Mouse (Mus musculus) right cerebral cortex, postnatal 4 days (tissue): ENCODE measurements at regions not wholly inside any gene's neighbourhood (a gene's known extent, or its start where the extent isn't known, plus 50 kb on each side); places are given as distances from the start of the nearest gene placed in this dataset.

Experiments used
- DNase-seq: peaks from one replicate; pipeline ENCODE4 v3.0.0-alpha.2; 2022

DNA sequence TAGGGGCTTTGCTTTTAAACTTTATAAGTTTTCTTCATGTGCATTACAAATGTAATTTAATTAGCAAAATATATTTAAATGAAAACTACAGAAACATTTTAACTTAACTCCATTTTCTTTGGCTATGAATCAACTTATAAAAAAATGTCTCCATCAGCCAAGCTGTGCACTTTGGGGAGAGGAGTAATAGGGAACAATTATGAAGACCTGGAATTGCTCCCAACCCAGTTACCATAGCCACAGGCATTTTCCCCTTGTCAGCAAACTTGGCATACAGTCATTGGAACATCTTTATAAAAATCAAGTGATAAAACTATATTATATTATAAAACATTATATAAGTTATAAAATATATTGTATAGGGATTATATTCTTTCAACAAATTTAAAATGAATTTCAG lies 65.0 kb downstream of the Atxn7l3b start:
- no peak for DNase-seq

DNA sequence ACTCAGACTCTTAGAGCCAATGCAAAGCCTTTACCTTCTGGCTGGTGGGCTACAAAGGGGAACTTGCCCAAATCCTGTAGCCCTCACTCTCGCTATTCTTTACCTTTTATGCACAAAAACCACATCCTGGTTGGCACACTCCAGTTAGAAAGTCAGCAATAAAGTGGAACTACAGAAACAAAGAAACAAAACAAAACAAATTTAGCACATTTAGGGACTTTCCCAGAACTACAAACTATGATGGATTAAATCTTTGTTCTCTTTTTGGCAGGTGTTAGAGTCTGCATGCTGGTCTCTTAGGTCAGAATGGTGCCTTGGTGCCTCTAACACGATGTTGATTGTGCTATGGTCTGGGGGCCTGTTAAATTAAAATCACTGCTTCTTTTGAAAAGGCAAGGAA lies 65.4 kb downstream of the Atxn7l3b start:
- DNase-seq: no peak

DNA sequence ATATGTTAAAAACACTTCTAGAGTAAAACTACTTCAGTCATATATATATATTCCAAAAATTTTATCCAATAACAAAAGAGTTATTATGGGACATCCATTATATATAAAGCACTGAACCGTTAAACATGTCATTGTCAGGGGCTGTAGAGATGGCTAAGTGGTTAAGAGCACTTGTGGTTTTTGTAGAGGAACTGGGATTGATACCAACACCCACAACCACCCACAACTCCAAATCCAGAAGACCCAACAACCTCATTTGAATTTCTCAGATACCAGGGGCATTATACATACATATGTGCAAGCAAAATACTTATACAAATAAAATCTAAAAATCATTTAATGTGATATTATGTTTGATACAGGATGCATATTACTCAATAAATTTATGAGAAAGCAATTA lies 76.8 kb downstream of the Atxn7l3b start:
- no peak for DNase-seq

DNA sequence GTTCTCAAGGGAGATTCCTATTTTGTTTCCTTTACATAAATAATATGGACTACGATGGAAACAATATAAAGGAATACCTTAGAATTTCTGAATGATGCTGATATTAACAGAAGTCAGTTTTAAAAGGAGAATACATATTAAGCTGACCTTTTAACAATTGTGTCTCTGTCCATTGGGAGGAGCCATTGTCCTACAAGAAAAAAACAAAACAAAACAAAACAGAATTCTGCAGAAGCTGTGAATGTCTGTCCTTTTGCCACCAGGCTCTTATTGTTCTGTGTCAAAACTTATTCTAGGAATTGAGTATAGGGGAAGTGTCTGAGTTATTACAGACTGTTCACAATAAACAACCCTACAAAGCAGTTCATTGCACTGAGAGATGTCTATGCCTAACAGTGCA lies 82.6 kb downstream of the Atxn7l3b start:
- DNase-seq: no peak

DNA sequence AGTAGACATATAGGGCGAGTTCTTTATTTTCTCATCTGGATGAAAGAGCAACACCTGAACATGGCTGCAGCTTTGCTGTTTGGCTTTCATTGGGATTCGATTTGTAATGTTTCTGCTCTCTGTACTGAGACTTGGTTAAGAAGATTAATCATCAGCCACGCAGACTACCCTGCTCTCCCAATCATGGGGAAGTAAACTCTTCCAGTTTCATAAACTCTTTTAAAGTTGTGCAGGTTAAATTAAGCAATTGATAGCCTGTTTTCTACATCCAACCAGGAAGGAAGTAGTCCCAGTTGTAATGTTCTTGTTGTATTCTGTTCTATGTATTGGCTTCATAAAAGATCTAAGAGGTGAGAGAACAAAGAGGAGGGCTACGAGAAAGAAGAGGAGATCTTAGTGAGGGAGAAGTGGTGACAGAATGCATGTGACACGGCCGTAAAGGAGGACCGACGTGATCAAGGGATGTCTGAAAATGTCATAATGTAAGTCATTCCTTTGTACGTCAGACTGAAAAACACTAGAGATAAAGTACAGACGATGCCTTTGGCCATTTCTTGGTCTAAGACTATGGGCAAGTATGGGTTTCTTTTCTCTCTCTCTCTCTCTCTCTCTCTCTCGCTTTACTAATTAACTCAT lies 91.3 kb downstream of the Atxn7l3b start:
- DNase-seq: no peak

DNA sequence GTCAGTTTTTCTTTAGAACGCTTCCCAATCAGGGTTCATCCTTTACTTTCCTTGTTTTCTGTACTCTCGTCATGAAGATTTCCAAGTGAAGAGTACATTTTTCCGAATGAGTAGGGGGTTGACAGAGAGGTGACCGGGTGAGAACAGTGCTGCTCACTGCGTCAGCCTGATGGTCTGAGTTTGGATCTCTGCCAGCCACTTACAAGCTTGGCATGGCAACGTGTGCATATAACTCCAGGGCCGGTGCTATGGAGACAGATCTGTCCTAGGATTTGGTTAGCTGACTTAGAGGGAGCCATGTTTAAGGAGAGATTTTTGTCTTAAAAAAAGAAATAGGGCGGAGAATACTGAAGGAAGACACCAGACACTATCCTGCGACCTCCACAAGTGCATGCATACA lies 92.8 kb downstream of the Atxn7l3b start:
- no peak for DNase-seq

DNA sequence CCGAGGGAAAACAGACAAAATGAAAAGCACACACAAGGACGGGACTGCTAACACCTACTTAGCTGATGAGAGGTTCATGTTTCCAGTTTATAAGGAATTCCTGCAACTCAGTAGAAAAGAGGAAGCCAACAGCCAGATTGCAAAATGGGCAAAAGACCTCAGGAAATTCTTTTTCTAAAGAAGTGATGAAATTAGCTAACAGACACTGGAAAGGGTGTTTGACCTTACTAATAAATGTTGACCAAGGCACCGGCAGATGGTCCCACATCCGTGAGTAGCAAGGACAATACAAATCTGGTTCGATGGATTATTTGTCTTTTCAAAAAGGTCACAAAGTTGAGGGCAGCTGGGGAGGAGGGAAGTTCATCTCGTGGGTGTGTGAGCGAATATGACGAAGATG lies 93.3 kb downstream of the Atxn7l3b start:
- no peak for DNase-seq

DNA sequence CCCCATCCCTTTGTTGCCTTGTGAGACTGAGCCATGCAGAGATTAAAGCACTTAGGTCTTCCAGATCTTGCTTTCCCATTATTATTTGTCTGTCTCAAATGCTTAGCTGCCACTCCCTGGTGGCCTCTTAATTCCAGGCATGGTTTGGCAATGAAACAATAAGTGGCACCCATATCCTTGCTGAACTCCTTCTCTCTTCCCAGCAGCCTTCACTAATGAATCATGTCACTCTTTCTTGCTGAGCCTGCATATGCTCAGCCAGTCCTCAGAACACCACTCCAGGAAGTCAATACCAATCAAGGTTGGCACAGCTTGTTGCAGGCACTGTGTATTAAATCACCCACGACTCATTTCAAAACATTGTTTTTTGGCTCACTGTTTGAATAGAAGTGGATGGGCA lies 118.6 kb downstream of the Atxn7l3b start:
- DNase-seq: no peak

DNA sequence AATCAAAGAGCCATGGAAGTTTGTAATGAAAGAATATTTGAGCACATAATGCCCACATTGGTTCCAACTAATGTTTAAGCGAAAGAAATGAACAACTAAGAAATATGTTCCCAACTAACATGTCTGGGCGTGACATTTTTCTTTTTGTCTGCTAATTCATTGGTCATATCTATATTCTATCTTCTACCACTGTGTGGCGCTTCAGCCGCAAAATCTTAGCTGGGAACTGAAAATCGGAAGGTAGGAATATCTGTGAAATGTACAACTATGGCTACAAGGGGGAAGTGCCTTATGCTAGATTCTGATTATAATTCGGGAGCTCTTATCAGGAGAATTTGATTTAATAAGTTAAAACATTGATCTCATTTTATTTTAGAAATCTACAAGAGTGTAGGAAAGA lies 125.2 kb downstream of the Atxn7l3b start:
- DNase-seq: peak; percentile 9

DNA sequence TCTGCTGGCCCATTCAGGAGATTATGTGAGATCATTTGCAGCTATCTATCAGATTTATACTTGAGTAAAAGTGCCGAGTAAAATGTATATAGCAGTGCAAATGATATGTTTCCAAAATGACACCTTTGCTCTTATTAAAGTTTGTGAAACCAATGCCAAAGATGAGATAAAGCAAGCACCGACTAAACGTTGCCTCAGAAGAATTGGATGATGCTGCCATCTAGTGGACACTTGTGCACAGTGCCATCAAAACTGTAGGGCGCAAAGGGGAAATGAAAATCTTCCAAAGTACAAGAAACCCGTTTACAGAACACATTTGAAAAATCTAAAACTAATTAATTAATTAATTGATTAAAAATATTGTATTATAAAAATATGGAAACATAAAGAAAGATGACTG lies 127.2 kb downstream of the Atxn7l3b start:
- peak; percentile 39 for DNase-seq

DNA sequence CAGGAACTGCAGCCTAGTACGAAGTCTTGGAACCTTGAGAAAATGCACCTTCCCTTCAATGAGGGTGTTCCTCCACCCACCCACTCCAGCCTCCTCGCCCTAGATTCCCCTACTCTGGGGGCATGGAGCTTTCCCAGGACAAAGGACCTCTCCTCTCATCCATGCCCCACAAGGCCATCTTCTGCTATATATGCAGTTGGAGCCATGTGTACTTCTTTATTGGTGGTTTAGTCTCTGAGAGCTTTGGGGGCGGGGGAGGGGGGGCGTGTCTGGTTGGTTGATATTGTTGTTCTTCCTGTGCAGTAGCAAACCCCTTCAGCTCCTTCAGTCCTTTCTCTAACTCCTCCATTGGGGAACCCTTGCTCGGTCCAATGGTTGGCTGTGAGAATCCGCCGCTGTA lies 130.2 kb downstream of the Atxn7l3b start:
- DNase-seq: no peak

DNA sequence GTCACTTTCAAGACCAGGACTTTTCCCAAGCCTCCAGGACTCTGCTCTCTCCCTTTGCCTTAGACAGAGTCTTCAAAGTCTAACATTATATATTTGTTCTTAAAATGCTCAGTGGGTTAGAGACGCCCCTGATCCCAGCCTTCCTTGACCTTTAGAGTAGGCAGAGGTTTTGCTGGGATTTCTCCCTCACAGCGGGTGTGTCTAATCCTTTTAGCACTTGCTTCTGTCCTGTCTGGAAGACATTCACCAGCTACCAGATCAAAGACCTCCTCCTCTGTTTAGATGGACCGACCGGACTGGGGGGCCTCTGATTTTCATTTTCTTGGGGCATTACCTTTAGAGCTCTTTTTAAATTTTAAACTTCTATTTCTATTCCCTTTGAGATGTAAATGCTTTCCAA lies 130.7 kb downstream of the Atxn7l3b start:
- DNase-seq: no peak

DNA sequence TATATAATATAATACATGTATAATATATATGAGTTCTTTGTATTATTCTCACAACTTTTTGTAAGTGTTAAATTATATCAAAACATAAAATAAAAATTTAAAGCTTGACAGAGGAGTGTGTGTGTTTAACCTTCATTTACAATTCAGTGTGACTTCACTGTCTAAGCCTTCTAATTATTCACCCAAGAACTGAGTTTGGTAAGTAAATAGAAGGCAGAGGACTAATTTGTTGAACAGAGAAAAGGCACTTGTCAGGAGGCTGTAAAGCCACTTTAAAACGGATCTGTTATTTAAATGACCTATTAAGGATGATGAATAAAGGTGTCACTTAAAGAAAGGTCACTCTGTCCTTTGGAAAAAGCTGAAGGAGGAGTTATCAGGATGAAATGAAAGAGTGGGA lies 132.9 kb downstream of the Atxn7l3b start:
- no peak for DNase-seq

DNA sequence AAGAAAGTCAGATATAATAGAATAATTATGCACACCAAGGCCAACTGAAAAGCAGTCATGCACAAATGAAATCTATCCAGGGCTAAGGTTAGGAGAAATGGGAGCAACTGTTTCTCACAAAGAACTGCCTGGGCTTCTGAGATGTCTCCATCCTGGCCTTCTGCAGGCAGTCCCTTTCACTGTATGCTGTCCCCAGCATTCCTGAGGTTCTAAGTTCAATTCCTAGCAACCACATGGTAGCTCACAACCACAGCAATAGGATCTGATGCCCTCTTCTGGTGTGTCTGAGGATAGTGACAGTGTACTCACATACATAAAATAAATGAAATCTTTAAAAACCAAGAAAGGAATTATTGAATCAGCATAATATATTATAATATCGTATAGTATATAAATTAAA lies 133.3 kb downstream of the Atxn7l3b start:
- no peak for DNase-seq

DNA sequence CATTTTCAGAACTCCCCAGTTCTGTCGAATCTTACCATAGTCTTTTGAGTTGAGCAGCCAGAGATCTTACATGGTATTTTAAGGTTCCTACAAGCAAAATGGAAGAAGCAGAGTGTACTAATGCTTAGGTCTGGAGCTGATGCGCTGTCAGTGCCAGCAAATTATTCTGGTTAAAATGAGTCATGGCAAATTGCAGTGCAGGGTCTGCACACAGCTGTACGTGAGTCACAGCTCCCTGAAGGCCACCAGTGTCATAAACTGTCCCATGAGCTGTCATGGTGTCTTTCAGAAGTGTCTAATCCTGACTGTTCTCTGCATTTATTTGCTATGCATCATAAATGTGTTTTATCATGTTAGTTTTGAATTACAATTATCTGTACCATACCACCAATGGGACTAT lies 140.6 kb downstream of the Atxn7l3b start:
- no peak for DNase-seq

DNA sequence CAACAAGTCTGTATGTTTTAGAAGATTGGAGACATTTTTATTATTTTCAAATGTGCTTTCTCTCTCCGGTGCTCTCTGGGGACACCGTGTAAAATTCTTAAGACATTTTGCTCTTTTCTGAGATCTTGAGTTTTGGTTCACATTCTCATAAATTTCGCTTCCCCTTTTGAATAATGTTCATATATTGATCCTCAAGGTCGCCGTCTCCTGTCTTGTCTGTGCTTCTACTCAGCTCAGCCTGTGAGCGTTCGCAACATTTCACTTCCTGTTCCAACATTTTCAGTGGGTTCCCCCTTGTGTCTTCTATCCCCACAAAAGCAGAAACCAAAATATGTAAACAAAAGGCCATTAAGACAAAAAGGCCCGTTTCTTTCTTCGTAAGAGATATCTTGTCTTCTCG lies 154.5 kb downstream of the Atxn7l3b start:
- no peak for DNase-seq

DNA sequence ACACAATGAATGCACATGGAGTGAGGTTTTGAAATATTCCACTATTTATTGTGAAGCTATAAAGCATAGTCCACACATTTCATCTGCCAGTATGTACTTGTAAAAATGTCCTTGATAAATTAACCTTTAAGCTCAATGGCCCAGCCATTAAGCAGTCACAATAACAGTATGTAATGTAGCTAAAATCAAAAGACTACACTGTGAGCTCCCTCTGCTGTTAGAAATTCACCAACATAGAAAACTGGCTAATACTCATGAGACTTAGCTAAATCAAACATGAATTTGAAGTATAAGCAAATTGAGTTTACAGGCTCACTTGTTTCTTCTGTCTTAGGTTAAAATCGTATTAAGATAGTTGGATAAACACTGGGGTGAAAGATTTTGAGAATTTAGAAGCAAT lies 182.1 kb downstream of the Atxn7l3b start:
- no peak for DNase-seq

DNA sequence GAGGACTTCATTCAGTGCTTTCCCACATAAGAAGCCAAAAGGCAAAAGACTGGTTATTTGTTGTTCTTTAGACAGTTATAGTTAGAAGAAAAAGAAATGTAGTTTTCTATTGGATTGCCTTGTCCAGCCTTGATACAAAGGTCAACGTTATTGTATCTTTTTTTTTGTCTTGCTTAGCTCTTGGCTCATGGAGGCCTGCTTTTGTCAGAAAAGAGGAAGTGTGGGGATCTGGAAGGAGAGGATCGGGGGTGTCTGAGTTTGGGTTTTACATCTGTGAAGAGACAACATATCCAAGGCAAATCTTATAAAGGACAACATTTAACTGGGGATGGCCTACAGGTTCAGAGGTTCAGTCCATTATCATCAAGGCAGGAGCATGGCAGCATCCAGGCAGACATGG lies 185.3 kb downstream of the Atxn7l3b start:
- DNase-seq: no peak

DNA sequence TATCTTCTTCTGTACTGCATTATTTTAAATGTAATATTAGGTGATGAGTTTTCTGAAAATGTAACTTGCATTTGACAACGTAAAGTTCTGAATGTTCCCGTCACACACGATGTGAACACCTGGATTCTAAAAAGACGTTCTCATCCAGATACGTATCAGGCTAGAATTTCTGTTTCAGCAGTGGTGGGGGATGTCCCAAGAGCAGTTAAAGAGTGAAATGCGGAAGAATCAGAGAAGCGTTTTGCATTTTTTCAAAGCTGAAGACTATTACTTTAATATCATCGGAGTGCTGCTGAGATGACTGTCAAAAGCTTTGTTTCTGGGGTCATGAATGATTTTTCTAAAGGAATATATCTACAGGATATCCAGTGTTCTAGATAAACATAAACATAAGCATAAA lies 186.7 kb downstream of the Atxn7l3b start:
- no peak for DNase-seq
